ENCODE assay signal across 8 mouse cellular contexts in genomic region chr5:129886911-129887636, GRCm38 (mm10). TPM values are rescaled to one million over a fixed set of nuclear protein-coding genes. Genes with fewer than 3 reads are reported as not detected.
DNase-seq lines count a peak whose midpoint lies in the region; ATAC-seq lines count a peak whose summit lies in the region.

Gene Chchd2, minus strand, starts transcription at chr5:129887470.

- no peaks in the 10 kb centered on the region for H3K27me3 ChIP-seq in hindbrain, embryonic 14.5 days (ENCODE audit: control insufficient read depth, insufficient read depth, low read length)

- WGBS in hindbrain, embryonic 14.5 days, result under 1% methylated on average over 46 of the region's 46 CpGs

- peaks cover 27% of the 10 kb centered on the region for H3K36me3 ChIP-seq in hindbrain, embryonic 14.5 days (replicated peaks; ENCODE audit: control insufficient read depth, insufficient read depth)

- H3K9ac ChIP-seq in hindbrain, embryonic 14.5 days, result peak within 1 kb of the TSS; percentile 90

- no peaks in the 10 kb centered on the region for H3K9me3 ChIP-seq in hindbrain, embryonic 14.5 days (ENCODE audit: control insufficient read depth, low read length)

- peaks cover 13% of the 10 kb centered on the region for H3K4me1 ChIP-seq in hindbrain, embryonic 14.5 days (replicated peaks; ENCODE audit: control insufficient read depth, insufficient read depth, low read length)

- peak within 1 kb of the TSS; percentile 93 for H3K27ac ChIP-seq in hindbrain, embryonic 14.5 days

- DNase-seq in R1 (ENCODE audit: low read depth, low spot score), result peak; percentile 99
- DNase-seq in cerebellum, postnatal 25 days, result peak; percentile 92 to 93
- peak; percentile 90 for DNase-seq in frontal cortex, postnatal 25 days (ENCODE audit: low spot score in 2 of 2)
- peak; percentile 99 for DNase-seq in hindbrain, embryonic 14.5 days (ENCODE audit: low spot score)
- DNase-seq in layer of hippocampus, postnatal 36 days, result peak; percentile 92 to 93
- DNase-seq in lung, postnatal 36 days, result peak; percentile 98
- peak; percentile 99 for DNase-seq in retina, postnatal 1 day
- peak; percentile 87 to 91 for DNase-seq in urinary bladder, adult 18-20 months (ENCODE audit: low spot score in 2 of 2)

- H3K4me2 ChIP-seq in hindbrain, embryonic 14.5 days (replicated peaks), result peak within 1 kb of the TSS; percentile 86

- H3K4me3 ChIP-seq in hindbrain, embryonic 14.5 days (replicated peaks; ENCODE audit: low read length), result peak within 1 kb of the TSS; percentile 97

- peak; percentile 99 for ATAC-seq in hindbrain, embryonic 14.5 days (ENCODE audit: low FRiP score)

RNA-seq across cellular contexts. Expression of gene Chchd2, which starts in this region (rescaled TPM):
- polyA plus RNA-seq in hindbrain, embryonic 14.5 days (2014; fragmentation: Nextera tagmentation; extraction: Ambion mirVana), result 704 and 793 TPM in 2 replicates
- 100 to 1,000 TPM; 437 to 493 TPM for total RNA-seq in layer of hippocampus, postnatal 36 days (2021)

Comparison
In these comparisons a context has a peak if more than half of its experiments do, and no peak if none do; other contexts are left out.
1. Peak in every context shown above with its lines: DNase-seq, ATAC-seq, H3K4me3 ChIP-seq and H3K27ac ChIP-seq.